Mouse (Mus musculus): ENCODE measurements around the gene Ggt1. TPM values are rescaled to one million over a fixed set of nuclear protein-coding genes. Genes with fewer than 3 reads are reported as not detected.

Gene Ggt1
- polyA plus RNA-seq, 1 experiment from 2014 or later, result 2.0 TPM

GRCm38 (mm10) chr10:75552701-75553450 is 8.5 kb upstream of the Ggt1 start:
- Histone ChIP-seq H3K9ac (no peak overlapping the region), H3K36me3 (peaks cover 15% of the 10 kb centered on the region), H3K4me3 (no peak overlapping the region), H3K4me2 (replicated peaks) (no peak overlapping the region), H3K27ac (no peak overlapping the region), H3K4me1 (peaks cover 24% of the 10 kb centered on the region), H3K27me3 (peaks cover under 1% of the 10 kb centered on the region; the same call in 1 of the 2 replicates), H3K9me3 (replicated peaks) (no peaks in the 10 kb centered on the region)
- no peak for ATAC-seq (ENCODE audit: low FRiP score)
- WGBS, result 71% methylated on average over 13 of the region's 13 CpGs

DNA sequence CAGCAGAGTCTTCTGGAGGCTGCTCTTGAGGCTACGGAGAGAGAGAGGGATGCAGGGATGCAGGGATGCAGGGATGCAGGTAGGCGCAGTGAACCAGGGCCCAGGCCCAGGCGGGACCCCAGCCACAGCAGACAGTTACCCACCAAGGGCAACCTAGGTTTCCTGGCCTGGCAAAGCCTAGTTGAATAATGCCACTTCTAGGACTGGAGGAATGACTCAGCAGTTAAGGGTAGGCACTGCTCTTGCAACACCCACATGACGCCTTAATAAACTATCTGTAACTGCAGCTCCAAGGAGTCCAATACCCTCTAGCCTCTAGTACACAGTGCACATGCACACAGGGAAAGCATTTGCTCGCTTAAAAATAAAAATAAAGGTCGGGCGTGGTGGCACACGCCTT is 7.3 kb upstream of the Ggt1 start:
- Histone ChIP-seq H3K9me3 (replicated peaks) (no peaks in the 10 kb centered on the region), H3K4me1 (peaks cover 33% of the 10 kb centered on the region), H3K36me3 (peaks cover 15% of the 10 kb centered on the region), H3K27ac (no peak overlapping the region), H3K9ac (no peak overlapping the region), H3K4me2 (replicated peaks) (no peak overlapping the region), H3K4me3 (no peak overlapping the region), H3K27me3 (peaks cover 4% of the 10 kb centered on the region; the same call in 1 of the 2 replicates)
- no peak for ATAC-seq (ENCODE audit: low FRiP score)
- WGBS, result 92% methylated on average over 8 of the region's 8 CpGs

- 77% methylated on average over 6 of the region's 6 CpGs for WGBS
- Histone ChIP-seq H3K36me3 (peaks cover 15% of the 10 kb centered on the region), H3K4me2 (replicated peaks) (0 out of 2 replicates have a peak overlapping the region, but pooled peaks have one; percentile 8), H3K27ac (peak overlapping the region; percentile 75), H3K9me3 (replicated peaks) (no peaks in the 10 kb centered on the region), H3K4me3 (no peak overlapping the region), H3K27me3 (peaks cover 7% of the 10 kb centered on the region), H3K4me1 (peaks cover 46% of the 10 kb centered on the region), H3K9ac (no peak overlapping the region)
- no peak for ATAC-seq (ENCODE audit: low FRiP score)
Observed at GRCm38 (mm10) chr10:75555557-75555956, 5.8 kb upstream of the Ggt1 start.

DNA sequence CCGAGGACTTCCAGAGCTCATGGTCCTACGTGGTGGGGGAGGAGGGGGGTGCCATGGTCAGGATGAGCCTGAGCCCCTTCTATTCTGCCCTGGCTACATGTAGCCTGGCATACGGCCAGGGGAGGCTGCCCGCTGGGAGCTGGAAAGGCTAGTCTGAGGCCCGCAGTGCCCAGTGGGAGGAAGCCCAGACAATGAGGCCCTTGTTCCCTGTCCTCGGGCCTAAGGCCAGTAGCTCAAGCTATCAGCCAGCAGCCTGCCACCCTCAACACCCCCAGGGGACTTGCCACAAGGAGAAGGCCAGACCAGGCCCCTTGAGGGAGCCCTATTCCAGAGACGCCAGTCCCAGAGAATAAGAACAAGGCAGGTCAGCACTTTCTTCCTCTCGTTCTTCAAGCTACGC is 5.4 kb upstream of the Ggt1 start:
- H3K4me2 ChIP-seq (replicated peaks), result peak overlapping the region; percentile 8; the same call in 1 of the 2 replicates

DNA sequence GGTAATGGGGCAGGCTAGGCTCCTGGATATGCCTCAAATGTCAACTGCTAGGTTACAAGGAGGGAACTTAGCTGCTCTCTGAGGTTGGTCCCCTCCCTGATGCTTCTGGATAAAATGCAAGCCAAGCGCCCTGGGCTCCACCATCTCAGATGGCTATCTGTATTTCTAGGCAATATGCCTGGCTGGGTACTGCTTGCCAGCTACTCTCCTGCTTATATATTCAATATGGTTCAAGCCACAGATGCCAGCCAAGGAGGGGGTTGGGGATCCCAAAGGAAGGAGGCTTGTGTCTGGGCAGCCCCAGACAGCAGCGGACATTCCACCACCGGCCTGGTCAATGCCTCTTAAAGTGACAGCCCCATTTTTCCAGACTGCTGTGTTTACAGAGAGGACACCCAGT is 2.9 kb upstream of the Ggt1 start:
- H3K36me3 ChIP-seq, result peaks cover 8% of the 10 kb centered on the region
- WGBS, result 17% methylated on average over 3 of the region's 3 CpGs
- peaks cover 52% of the 10 kb centered on the region for H3K4me1 ChIP-seq
- H3K27me3 ChIP-seq, result peaks cover 22% of the 10 kb centered on the region
- H3K27ac ChIP-seq, result peak overlapping the region; percentile 92
- peak overlapping the region; percentile 63 for H3K4me3 ChIP-seq
- H3K9ac ChIP-seq, result peak overlapping the region; percentile 91
- no peak for ATAC-seq (ENCODE audit: low FRiP score)
- H3K9me3 ChIP-seq (replicated peaks), result no peaks in the 10 kb centered on the region
- peak overlapping the region; percentile 95 for H3K4me2 ChIP-seq (replicated peaks)

More for the DNA sequence above, 5.4 kb upstream of the Ggt1 start:
- Histone ChIP-seq H3K27me3 (peaks cover 12% of the 10 kb centered on the region), H3K9me3 (replicated peaks) (no peaks in the 10 kb centered on the region), H3K27ac (peak overlapping the region; percentile 75), H3K9ac (no peak overlapping the region), H3K4me3 (no peak overlapping the region), H3K36me3 (peaks cover 15% of the 10 kb centered on the region), H3K4me1 (peaks cover 50% of the 10 kb centered on the region)
- 19% methylated on average over 9 of the region's 9 CpGs for WGBS
- ATAC-seq (ENCODE audit: low FRiP score), result peak; percentile 63

GRCm38 (mm10) chr10:75559041-75559675 is 2.2 kb upstream of the Ggt1 start:
- Histone ChIP-seq H3K4me3 (peak overlapping the region; percentile 63), H3K4me1 (peaks cover 52% of the 10 kb centered on the region), H3K27me3 (peaks cover 22% of the 10 kb centered on the region), H3K36me3 (peaks cover 1% of the 10 kb centered on the region), H3K9me3 (replicated peaks) (no peaks in the 10 kb centered on the region), H3K9ac (peak overlapping the region; percentile 91), H3K27ac (peak overlapping the region; percentile 92), H3K4me2 (replicated peaks) (peak overlapping the region; percentile 95)
- ATAC-seq (ENCODE audit: low FRiP score), result 0 out of 2 replicates have a peak, but pooled peaks have one; percentile 4
- WGBS, result 3% methylated on average over 14 of the region's 14 CpGs

GRCm38 (mm10) chr10:75559676-75560548 is 1.5 kb upstream of the Ggt1 start, which contains the start of gene Lrrc75b:
Lrrc75b (minus strand) TSS chr10:75560330.
- Histone ChIP-seq H3K9ac (peak within 1 kb of the TSS; percentile 91), H3K4me2 (replicated peaks) (peak within 1 kb of the TSS; percentile 95), H3K36me3 (no peaks in the 10 kb centered on the region), H3K4me3 (peak within 1 kb of the TSS; percentile 63), H3K9me3 (replicated peaks) (no peaks in the 10 kb centered on the region), H3K27me3 (peaks cover 24% of the 10 kb centered on the region), H3K27ac (peak within 1 kb of the TSS; percentile 92), H3K4me1 (peaks cover 52% of the 10 kb centered on the region)
- WGBS, result under 1% methylated on average over 52 of the region's 75 CpGs
- peak; percentile 59 for ATAC-seq (ENCODE audit: low FRiP score)

- peak; percentile 24; the same call in 1 of the 2 replicates for ATAC-seq (ENCODE audit: low FRiP score)
- H3K4me3 ChIP-seq, result peak overlapping the region; percentile 63
- H3K4me2 ChIP-seq (replicated peaks), result peak overlapping the region; percentile 95
- peaks cover 52% of the 10 kb centered on the region for H3K4me1 ChIP-seq
- no peaks in the 10 kb centered on the region for H3K9me3 ChIP-seq (replicated peaks)
- peak overlapping the region; percentile 92 for H3K27ac ChIP-seq
- no peaks in the 10 kb centered on the region for H3K36me3 ChIP-seq
- peaks cover 24% of the 10 kb centered on the region for H3K27me3 ChIP-seq
- WGBS, result 10% methylated on average over 6 of the region's 6 CpGs
- peak overlapping the region; percentile 91 for H3K9ac ChIP-seq
Observed at GRCm38 (mm10) chr10:75560549-75560899, 880 bp upstream of the Ggt1 start.

DNA sequence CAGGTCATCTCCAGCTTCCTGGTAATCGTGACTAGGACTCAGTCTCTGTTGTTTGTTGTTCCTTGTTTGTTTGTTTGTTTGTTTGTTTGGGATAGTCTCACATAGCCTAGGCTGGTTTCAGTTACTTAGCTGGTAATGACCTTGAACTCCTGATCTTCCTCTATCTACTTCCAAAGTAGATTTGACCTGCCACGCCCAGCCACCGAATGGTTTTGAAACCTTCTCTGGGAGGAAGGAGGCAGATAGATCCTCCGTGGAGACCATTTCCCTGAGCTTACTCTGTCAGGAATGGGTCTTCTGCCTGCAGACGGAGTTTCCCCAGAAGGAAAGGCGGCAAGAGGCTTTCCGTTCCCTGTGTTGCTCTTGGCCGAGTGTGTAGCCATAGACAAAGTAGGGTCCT is 1.2 kb downstream of the Ggt1 start:
- no peak overlapping the region for H3K27ac ChIP-seq
- H3K9ac ChIP-seq, result no peak overlapping the region
- no peak for ATAC-seq (ENCODE audit: low FRiP score)
- H3K36me3 ChIP-seq, result no peaks in the 10 kb centered on the region
- peaks cover 31% of the 10 kb centered on the region for H3K4me1 ChIP-seq
- no peak overlapping the region for H3K4me2 ChIP-seq (replicated peaks)
- no peaks in the 10 kb centered on the region for H3K9me3 ChIP-seq (replicated peaks)
- H3K4me3 ChIP-seq, result no peak overlapping the region
- H3K27me3 ChIP-seq, result peaks cover 24% of the 10 kb centered on the region
- 90% methylated on average over 8 of the region's 8 CpGs for WGBS

DNA sequence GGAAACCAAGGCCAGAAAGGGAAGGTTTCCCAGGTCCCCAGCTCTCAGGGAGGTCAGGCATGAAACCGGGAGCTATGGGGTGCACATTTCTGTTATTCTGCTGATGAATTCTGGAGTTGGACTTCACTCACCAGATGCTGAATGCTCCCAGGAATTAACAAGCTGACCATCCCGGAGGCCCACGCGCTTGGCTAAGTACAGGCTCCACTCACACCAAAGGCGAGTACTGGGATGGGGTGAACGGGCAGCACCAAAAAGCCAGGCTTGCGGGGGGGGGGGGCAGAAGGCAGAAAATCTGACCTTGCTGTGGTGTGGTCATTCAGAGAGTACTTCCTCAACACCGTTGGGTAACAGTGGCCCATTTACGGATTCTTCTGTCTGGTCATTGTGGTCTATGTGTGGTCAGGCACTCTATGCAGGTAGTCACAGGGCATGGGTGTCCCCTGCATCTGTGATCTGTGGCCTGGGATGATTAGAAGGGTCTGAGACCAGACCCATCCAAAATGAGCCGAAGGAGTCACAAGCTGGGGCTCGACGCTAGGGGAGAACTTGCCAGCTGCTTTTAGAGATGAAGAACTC is 3.4 kb downstream of the Ggt1 start:
- 84% methylated on average over 12 of the region's 12 CpGs for WGBS
- peaks cover 12% of the 10 kb centered on the region for H3K4me1 ChIP-seq
- no peak for ATAC-seq (ENCODE audit: low FRiP score)
- no peaks in the 10 kb centered on the region for H3K9me3 ChIP-seq (replicated peaks)
- H3K27ac ChIP-seq, result no peak overlapping the region
- no peak overlapping the region for H3K9ac ChIP-seq
- H3K4me2 ChIP-seq (replicated peaks), result no peak overlapping the region
- no peak overlapping the region for H3K4me3 ChIP-seq
- H3K27me3 ChIP-seq, result peaks cover 20% of the 10 kb centered on the region
- no peaks in the 10 kb centered on the region for H3K36me3 ChIP-seq

DNA sequence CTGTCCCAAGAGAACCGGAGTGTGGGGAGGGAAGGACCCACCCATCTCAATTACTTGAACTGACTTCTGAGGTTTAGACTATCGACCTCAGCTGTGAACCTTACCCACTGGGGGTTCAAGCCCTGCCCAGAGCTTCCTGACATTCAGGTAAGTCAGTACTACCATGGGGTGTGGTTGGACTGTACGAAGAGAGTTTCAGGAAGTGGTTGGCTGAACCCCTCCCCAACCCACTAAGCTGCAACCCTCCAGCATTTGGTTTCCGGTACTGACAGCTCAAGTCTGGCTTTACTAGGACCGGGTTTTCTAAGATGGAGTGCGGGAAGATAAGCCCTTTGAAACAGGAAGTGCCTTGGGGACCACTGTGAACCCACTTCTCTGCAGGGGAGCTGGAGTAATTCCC is 4.0 kb downstream of the Ggt1 start:
- H3K36me3 ChIP-seq, result no peaks in the 10 kb centered on the region
- no peak overlapping the region for H3K4me3 ChIP-seq
- H3K9me3 ChIP-seq (replicated peaks), result no peaks in the 10 kb centered on the region
- WGBS, result 75% methylated on average over 6 of the region's 6 CpGs
- H3K4me2 ChIP-seq (replicated peaks), result no peak overlapping the region
- peaks cover 18% of the 10 kb centered on the region for H3K27me3 ChIP-seq
- no peak overlapping the region for H3K9ac ChIP-seq
- peaks cover 7% of the 10 kb centered on the region for H3K4me1 ChIP-seq
- ATAC-seq (ENCODE audit: low FRiP score), result no peak
- H3K27ac ChIP-seq, result no peak overlapping the region
